Mouse (Mus musculus): ENCODE data around the gene Eif4h.

- TF ChIP-seq ZC3H11A (IDR thresholded peaks at IDR 0.05; ENCODE audit: borderline replicate concordance, low read depth, low read length), result no peak
- no peak for TF ChIP-seq CHD2 (IDR thresholded peaks at IDR 0.05; ENCODE audit: low read depth, low read length)
- peak; percentile 70 for TF ChIP-seq ZNF384 (IDR thresholded peaks at IDR 0.05; ENCODE audit: low read depth, low read length)
- TF ChIP-seq HCFC1 (IDR thresholded peaks at IDR 0.05; ENCODE audit: borderline replicate concordance, insufficient read depth, low read length), result no peak
- no peak for TF ChIP-seq MAFK (IDR thresholded peaks at IDR 0.05; ENCODE audit: insufficient read depth, low read depth, low read length)
Observed at GRCm38 (mm10) chr5:134640371-134640770, 1.1 kb upstream of the Eif4h start.
